Mouse (Mus musculus) lung, postnatal 0 days (tissue): ENCODE measurements around the gene Slc16a11. TPM values are rescaled to one million over a fixed set of nuclear protein-coding genes. Genes with fewer than 3 reads are reported as not detected.

Source experiments
- ATAC-seq: fragments of 200-750 bp; cut with Nextera tagmentation; 2 replicates; pipeline ENCODE4 v1.8.0; 2017; ENCODE audit warnings: moderate library complexity
- DNase-seq: peaks from one replicate; pipeline ENCODE4 v3.0.0-alpha.2; 2016; ENCODE audit warnings: low spot score
- H3K27ac ChIP-seq: fragments of 300-500 bp; sonication (generic); 2 replicates; pipeline ENCODE4 v1.5.1; 2014; ENCODE audit warnings: antibody characterized with exemption, mild to moderate bottlenecking, low read length, mixed read lengths
- H3K27me3 ChIP-seq: fragments of 300-500 bp; sonication (generic); replicated peaks from 2 replicates; pipeline ENCODE4 v1.6.1; 2014; ENCODE audit warnings: low read length, mixed read lengths; ENCODE audit not compliant: insufficient read depth
- H3K36me3 ChIP-seq: fragments of 300-500 bp; sonication (generic); 2 replicates; pipeline ENCODE4 v1.6.1; 2014; ENCODE audit warnings: low read length, mixed read lengths; ENCODE audit not compliant: insufficient read depth
- H3K4me1 ChIP-seq: fragments of 300-500 bp; sonication (generic); 2 replicates; pipeline ENCODE4 v1.6.1; 2014; ENCODE audit warnings: antibody characterized with exemption, low read depth, low read length, mixed read lengths; ENCODE audit not compliant: insufficient read depth
- H3K4me2 ChIP-seq: fragments of 300-500 bp; sonication (generic); replicated peaks from 2 replicates; pipeline ENCODE4 v1.6.1; 2014; ENCODE audit warnings: low read depth, mild to moderate bottlenecking, low read length, moderate library complexity, mixed read lengths
- H3K4me3 ChIP-seq: fragments of 300-500 bp; sonication (generic); 2 replicates; pipeline ENCODE4 v1.5.1; 2014; ENCODE audit warnings: low read depth, low read length
- H3K9ac ChIP-seq: fragments of 300-500 bp; sonication (generic); replicated peaks from 2 replicates; pipeline ENCODE4 v1.6.1; 2014; ENCODE audit warnings: low read depth, mild to moderate bottlenecking
- H3K9me3 ChIP-seq: fragments of 300-500 bp; sonication (generic); 2 replicates; pipeline ENCODE4 v1.6.1; 2016; ENCODE audit warnings: low read length, mixed read lengths
- CTCF ChIP-seq: IDR thresholded peaks from 2 replicates; pipeline ENCODE4 v1.5.1; 2016; ENCODE audit warnings: antibody characterized with exemption, mild to moderate bottlenecking
- EP300 ChIP-seq: IDR thresholded peaks from 2 replicates; pipeline ENCODE4 v1.6.1; 2016; ENCODE audit warnings: antibody characterized with exemption, mild to moderate bottlenecking, control low read depth
- WGBS: fragments of 180-500 bp; shearing (Covaris S2); extraction: QIAGEN DNeasy Blood & Tissue Kit; methylation state at CpG from one replicate; pipeline ENCODE4 v1.1.7; 2014; 5-methylcytosine and 5-hydroxymethylcytosine counted together
- polyA plus RNA-seq: library from polyadenylated mRNA; unstranded; fragments of >200 nt; fragmentation: Nextera tagmentation; extraction: Ambion mirVana; gene quantifications from 2 replicates; pipeline ENCODE4 v1.2.1, GENCODE M21; 2015

The Slc16a11 gene
- polyA plus RNA-seq, 1 experiment from 2014 or later, result 7.9 TPM

DNA sequence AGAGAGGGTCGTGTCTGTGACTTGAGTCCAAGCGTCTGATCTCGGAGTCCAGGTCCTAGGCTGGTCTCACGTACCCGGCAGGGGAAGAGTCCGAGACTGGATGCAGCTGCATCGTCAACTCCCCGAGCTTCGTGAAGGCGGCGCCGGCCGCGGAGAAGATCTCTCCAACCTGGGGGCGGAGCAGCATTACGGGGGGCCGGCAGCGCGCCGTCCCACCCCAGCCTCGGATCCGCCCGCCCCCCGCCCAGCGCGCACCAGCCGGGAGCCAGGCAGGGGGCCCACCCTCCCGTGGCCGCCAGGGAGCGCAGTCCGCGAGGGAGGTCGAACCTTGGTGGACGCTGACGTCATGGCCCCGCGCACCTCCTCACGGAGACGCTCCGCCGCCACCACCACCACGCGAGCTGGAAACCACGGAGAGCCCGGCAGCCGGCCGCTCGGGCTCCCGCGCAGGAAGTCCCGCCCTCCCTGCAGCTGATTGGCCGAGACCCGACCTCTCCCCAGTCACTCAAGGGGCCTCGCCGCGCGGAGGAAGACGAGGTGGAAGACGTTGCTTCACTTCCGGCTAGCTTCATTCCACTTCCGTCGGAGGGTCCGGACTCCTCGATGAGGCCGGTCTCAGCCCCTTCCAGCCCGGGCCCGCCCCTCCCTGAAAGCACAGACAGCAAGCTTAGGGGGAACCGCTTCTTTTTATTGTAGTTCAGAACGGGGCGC lies 25.1 kb downstream of the Slc16a11 start, which contains the start of gene 0610010K14Rik:
0610010K14Rik (minus strand) TSS at position 458 of the 711 bp plus-strand sequence.
- no peaks in the 10 kb centered on the region for H3K36me3 ChIP-seq

GRCm38 (mm10) chr11:70238591-70239440 lies 26.3 kb downstream of the Slc16a11 start:
- Histone ChIP-seq H3K27me3 (no peaks in the 10 kb centered on the region), H3K4me2 (peak overlapping the region; percentile 69), H3K9me3 (no peaks in the 10 kb centered on the region), H3K4me1 (peaks cover 16% of the 10 kb centered on the region), H3K9ac (peak overlapping the region; percentile 84), H3K27ac (peak overlapping the region; percentile 95), H3K36me3 (no peaks in the 10 kb centered on the region), H3K4me3 (peak overlapping the region; percentile 72)
- ATAC-seq (no peak), DNase-seq (peak; percentile 61)
- TF ChIP-seq EP300, result no peak
- TF ChIP-seq CTCF, result no peak
- 8% methylated on average over 23 of the region's 23 CpGs for WGBS

More for the DNA sequence above, 25.1 kb downstream of the Slc16a11 start, which contains the start of gene 0610010K14Rik:
- DNase-seq (peak; percentile 98), ATAC-seq (peak; percentile 95)
- H3K4me3 ChIP-seq, result peak within 1 kb of the TSS; percentile 72
- H3K9me3 ChIP-seq, result no peaks in the 10 kb centered on the region
- H3K27ac ChIP-seq, result peak within 1 kb of the TSS; percentile 95
- peaks cover 16% of the 10 kb centered on the region for H3K4me1 ChIP-seq
- TF ChIP-seq CTCF (peak; percentile 79), EP300 (no peak)
- under 1% methylated on average over 58 of the region's 70 CpGs for WGBS
- peak within 1 kb of the TSS; percentile 84 for H3K9ac ChIP-seq
- H3K27me3 ChIP-seq, result no peaks in the 10 kb centered on the region
- peak within 1 kb of the TSS; percentile 69 for H3K4me2 ChIP-seq

GRCm38 (mm10) chr11:70239541-70240279 lies 27.2 kb downstream of the Slc16a11 start, which contains the start of the genes Gm21988 and Rnasek:
Gene Gm21988, minus strand, starts transcription at chr11:70239830.
Gene Rnasek, minus strand, starts transcription at chr11:70239842.
- WGBS, result under 1% methylated on average over 25 of the region's 35 CpGs

DNA sequence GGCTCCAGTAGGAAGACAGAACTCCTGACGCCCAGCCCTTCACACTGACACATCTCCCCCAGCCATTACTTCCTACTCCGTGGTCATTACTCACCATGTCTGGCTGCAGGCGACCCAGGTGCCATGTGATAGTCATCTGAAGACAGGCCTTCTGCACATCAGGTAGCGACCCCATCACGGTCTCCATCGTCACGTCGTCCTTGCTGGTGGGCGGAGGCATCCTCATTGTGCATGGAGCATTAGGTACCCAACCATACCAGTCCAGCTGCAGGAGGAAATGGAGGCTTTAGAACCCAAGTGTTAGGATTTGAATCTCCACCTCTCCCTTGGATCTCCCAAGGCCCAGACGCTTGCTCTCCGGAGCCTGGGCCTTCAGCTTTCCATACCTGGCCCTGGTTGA lies 30.0 kb downstream of the Slc16a11 start:
- no peak overlapping the region for H3K4me3 ChIP-seq
- no peak overlapping the region for H3K4me2 ChIP-seq

More at GRCm38 (mm10) chr11:70239541-70240279, 27.2 kb downstream of the Slc16a11 start, which contains the start of the genes Gm21988 and Rnasek:
- Histone ChIP-seq H3K4me1 (peaks cover 16% of the 10 kb centered on the region), H3K27me3 (no peaks in the 10 kb centered on the region), H3K4me3 (peak within 1 kb of the TSS; percentile 72), H3K36me3 (no peaks in the 10 kb centered on the region), H3K4me2 (peak within 1 kb of the TSS; percentile 69), H3K9ac (peak within 1 kb of the TSS; percentile 84), H3K27ac (peak within 1 kb of the TSS; percentile 95), H3K9me3 (no peaks in the 10 kb centered on the region)
- DNase-seq, result peak; percentile 96
- peak; percentile 44 for ATAC-seq
- no peak for TF ChIP-seq CTCF
- no peak for TF ChIP-seq EP300

GRCm38 (mm10) chr11:70247136-70247845 lies 34.7 kb downstream of the Slc16a11 start:
- Histone ChIP-seq H3K4me3 (no peak overlapping the region), H3K4me2 (no peak overlapping the region), H3K4me1 (no peaks in the 10 kb centered on the region), H3K36me3 (no peaks in the 10 kb centered on the region), H3K27ac (no peak overlapping the region), H3K27me3 (no peaks in the 10 kb centered on the region), H3K9ac (no peak overlapping the region), H3K9me3 (no peaks in the 10 kb centered on the region)
- peak; percentile 70 for DNase-seq
- peak; percentile 49 for ATAC-seq
- peak; percentile 89 for TF ChIP-seq CTCF
- TF ChIP-seq EP300, result no peak
- WGBS, result 49% methylated on average over 9 of the region's 9 CpGs

More for the DNA sequence above, 30.0 kb downstream of the Slc16a11 start:
- ATAC-seq (no peak), DNase-seq (no peak)
- no peaks in the 10 kb centered on the region for H3K36me3 ChIP-seq
- no peak overlapping the region for H3K27ac ChIP-seq
- H3K27me3 ChIP-seq, result no peaks in the 10 kb centered on the region
- no peaks in the 10 kb centered on the region for H3K9me3 ChIP-seq
- H3K9ac ChIP-seq, result no peak overlapping the region
- peaks cover 11% of the 10 kb centered on the region for H3K4me1 ChIP-seq
- TF ChIP-seq CTCF (no peak), EP300 (no peak)
- WGBS, result 70% methylated on average over 11 of the region's 11 CpGs
